Comparison of ENCODE assay signal across 10 mouse cellular contexts in the genomic region with DNA sequence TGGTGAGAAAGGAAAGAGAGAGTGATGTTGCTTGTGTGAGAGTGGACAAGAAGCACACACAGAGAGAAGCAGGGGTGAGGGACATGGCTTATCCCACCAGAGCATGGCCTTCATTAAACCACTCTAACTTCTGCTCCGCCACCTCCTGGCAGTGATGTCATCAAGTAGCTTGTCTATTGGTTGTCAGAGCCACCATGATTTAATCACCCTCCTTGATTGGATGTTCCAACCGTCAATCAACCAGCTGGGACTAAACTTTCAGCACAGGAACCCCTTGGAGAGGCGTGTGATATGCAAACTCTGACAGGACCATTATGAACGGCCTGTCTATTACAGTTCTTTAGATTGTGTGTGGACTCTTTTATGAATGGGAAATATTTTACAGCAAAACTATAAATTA. TPM values are rescaled to one million over a fixed set of nuclear protein-coding genes. Genes with fewer than 3 reads are reported as not detected.
A peak's percentile ranks its signal among the peaks of the same experiment; 100 is the strongest.
DNase-seq lines count a peak whose midpoint lies in the region; TF ChIP-seq lines count a peak whose summit lies in the region.
"Had no signal": no experiment of that assay in that cellular context is flagged by ENCODE, and none has a peak within 500 bp of the region (broad histone marks: within the 10 kb centered on the region; RNA-seq: fewer than 3 reads in every experiment).

No protein-coding gene starts in this region.

- dilution Hi-C loops in CH12.LX (cut with MboI; ENCODE audit: extremely low pct_ligation_motif_present, extremely low pct_unique_long_range_greater_than_20kb, low sequenced_read_pairs), result no loop called here

- H3K4me3 ChIP-seq in kidney, adult 2 months (ENCODE audit: insufficient read depth, low read depth, low read length), result no peak overlapping the region
- no peak overlapping the region for H3K4me3 ChIP-seq in CH12.LX (replicated peaks in 1 of 3; ENCODE audit: low read depth in 2 of 3, low read length in 2 of 3, poor library complexity in 1 of 3)

- peaks cover 4% of the 10 kb centered on the region; the same call in 1 of the 2 replicates for H3K4me1 ChIP-seq in kidney, adult 2 months (ENCODE audit: control insufficient read depth, insufficient read depth, low read length)
- peaks cover 11 to 20% of the 10 kb centered on the region in 2 experiments for H3K4me1 ChIP-seq in CH12.LX (ENCODE audit: control insufficient read depth in 1 of 2, insufficient read depth in 2 of 2)

- H3K4me2 ChIP-seq in CH12.LX (ENCODE audit: insufficient read depth, low read depth, poor library complexity, severe bottlenecking), result no peak overlapping the region

- no peak for TF ChIP-seq CTCF in kidney, adult 2 months (conservative IDR thresholded peaks at IDR 0.05; ENCODE audit: insufficient read depth, insufficient read length, low read depth, low read length)
- TF ChIP-seq CTCF in CH12.LX (conservative IDR thresholded peaks at IDR 0.05 in 1 of 2, IDR thresholded peaks at IDR 0.05 in 1 of 2; ENCODE audit: low read depth in 2 of 2, low read length in 2 of 2), result no peak

- 59% methylated on average over 4 of the region's 4 CpGs for WGBS in kidney, adult 2 months

- H3K27ac ChIP-seq in kidney, adult 2 months (ENCODE audit: insufficient read depth, low read depth, low read length), result no peak overlapping the region
- no peak overlapping the region for H3K27ac ChIP-seq in CH12.LX (ENCODE audit: insufficient read depth, low read depth)
- H3K27ac ChIP-seq: macrophage had no signal

- H3K79me2 ChIP-seq in CH12.LX (replicated peaks; ENCODE audit: control insufficient read depth, extremely low read depth, insufficient read depth, poor library complexity, severe bottlenecking), result no peaks in the 10 kb centered on the region

- no peaks in the 10 kb centered on the region for H3K36me3 ChIP-seq in kidney, adult 2 months (ENCODE audit: control insufficient read depth, insufficient read depth, low read length)
- H3K36me3 ChIP-seq in CH12.LX (replicated peaks in 1 of 2; ENCODE audit: control insufficient read depth in 1 of 2, insufficient read depth in 1 of 2, low read length in 1 of 2), result no peaks in the 10 kb centered on the region

- in situ Hi-C loops in CH12.LX (cut with MboI; ENCODE audit: low pct_ligation_motif_present, low pct_unique_long_range_greater_than_20kb, low sequenced_read_pairs), result no loop called here

- H3K9ac ChIP-seq in CH12.LX (ENCODE audit: insufficient read depth, low read depth), result no peak overlapping the region

- no peaks in the 10 kb centered on the region for H3K9me3 ChIP-seq in CH12.LX (replicated peaks; ENCODE audit: low read length)

- no peak for TF ChIP-seq POLR2A in kidney, adult 2 months (IDR thresholded peaks at IDR 0.05; ENCODE audit: low read depth, low read length)
- TF ChIP-seq POLR2A in CH12.LX (IDR thresholded peaks at IDR 0.05; ENCODE audit: low read depth, low read length), result no peak

- DNase-seq in kidney, adult 2 months, result peak; percentile 38
- DNase-seq in kidney, adult 18-20 months, result no peak
- DNase-seq in CH12.LX (ENCODE audit: extremely low read depth), result peak; percentile 98
- peak; percentile 34 for DNase-seq in c-Kit-positive CD71-positive TER-119-negative erythroid progenitor cells, embryonic 14.5 days (ENCODE audit: low read depth)
- peak; percentile 21 to 23 for DNase-seq in kidney, postnatal 36 days
- DNase-seq in spleen, postnatal 36 days (ENCODE audit: low spot score in 2 of 2), result no peak
- DNase-seq in thymus, postnatal 14 days, result no peak
- DNase-seq in cerebellum, postnatal 25 days, result no peak
- DNase-seq: cerebellum, adult 9-11 months had no signal

- TF ChIP-seq EP300 in CH12.LX (IDR thresholded peaks at IDR 0.05; ENCODE audit: low read length), result no peak

- H3K27me3 ChIP-seq in kidney, adult 2 months (replicated peaks; ENCODE audit: control insufficient read depth, insufficient read depth, low read length), result no peaks in the 10 kb centered on the region
- no peaks in the 10 kb centered on the region for H3K27me3 ChIP-seq in CH12.LX (replicated peaks)

- TF ChIP-seq RAD21 in CH12.LX (IDR thresholded peaks at IDR 0.05; ENCODE audit: low read depth, low read length), result no peak

TF ChIP-seq in CH12.LX, 34 proteins besides CTCF, POLR2A, EP300 and RAD21:
- TF ChIP-seq CHD2 (IDR thresholded peaks at IDR 0.05; ENCODE audit: low read length) (peak; percentile 73), JUND (conservative IDR thresholded peaks at IDR 0.05; ENCODE audit: low read depth, low read length) (peak; percentile 97), JUN (IDR thresholded peaks at IDR 0.05; ENCODE audit: insufficient read depth, low read depth, low read length) (peak; percentile 98), ZC3H11A (IDR thresholded peaks at IDR 0.05; ENCODE audit: low read depth, low read length) (no peak)

RNA-seq across cellular contexts. Expression of a gene that starts 50.9 kb away (rescaled TPM):
- polyA plus RNA-seq in kidney, adult 2 months (2012; rRNA removed), result 55.2 and 61.9 TPM in 2 replicates
- 23.3 and 32.0 TPM in 2 replicates for total RNA-seq in CH12.LX (2012; rRNA removed)
- total RNA-seq in CH12.LX (2014; rRNA removed), result 89.1 and 111 TPM in 2 replicates
- polyA plus RNA-seq in CH12.LX (2012; ENCODE audit: insufficient read length, low read depth), result 70.6 and 77.4 TPM in 2 replicates

Comparison
In these comparisons a context has a peak if more than half of its experiments do, and no peak if none do; other contexts are left out.
1. DNase-seq: peak in kidney, adult 2 months (single experiment), CH12.LX (single experiment), c-Kit-positive CD71-positive TER-119-negative erythroid progenitor cells, embryonic 14.5 days (single experiment) and kidney, postnatal 36 days (2 of 2); none in kidney, adult 18-20 months (single experiment), spleen, postnatal 36 days (0 of 2), thymus, postnatal 14 days (single experiment) and cerebellum, postnatal 25 days (0 of 2).